Mouse (Mus musculus): ENCODE measurements around the gene Ier5.

DNA sequence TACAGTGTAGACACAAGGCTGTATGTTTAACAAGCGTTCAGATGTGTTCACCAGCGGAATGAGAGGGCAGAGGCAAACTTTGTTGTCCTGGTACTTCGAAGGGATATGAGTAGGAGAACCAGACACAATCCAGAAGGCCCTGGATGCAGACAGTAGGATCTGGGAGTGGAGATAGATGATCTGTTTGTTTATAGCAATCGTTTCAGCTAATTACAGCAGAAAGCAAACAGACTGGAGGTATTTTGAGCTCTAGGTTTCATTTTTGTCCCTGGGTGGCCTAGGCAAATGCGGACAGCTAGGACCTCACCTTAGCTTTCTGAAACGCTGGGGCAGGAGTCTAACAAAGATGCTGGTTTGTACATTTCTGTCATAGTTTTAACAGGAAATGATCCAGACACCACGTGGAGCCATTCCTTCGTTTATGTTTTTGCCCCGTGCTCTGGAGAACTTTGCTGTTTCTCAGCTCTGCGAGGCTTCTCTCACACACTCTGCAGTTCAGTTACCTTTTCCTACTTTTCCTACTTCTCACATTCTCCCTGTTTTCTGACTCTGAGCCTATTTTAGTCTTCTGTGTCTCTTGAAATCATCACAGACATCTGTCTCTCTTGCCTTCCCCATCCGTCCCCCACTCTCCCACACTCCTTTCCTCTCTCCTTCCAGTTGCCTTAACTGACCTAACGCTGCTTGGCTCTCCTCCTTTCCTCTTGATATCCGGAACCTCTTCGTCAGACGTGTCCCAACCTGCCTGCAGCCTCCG is 10.4 kb downstream of the Ier5 start:
- TF ChIP-seq ZNF384 (IDR thresholded peaks at IDR 0.05; ENCODE audit: low read depth, low read length) (no peak), ZC3H11A (IDR thresholded peaks at IDR 0.05; ENCODE audit: borderline replicate concordance, low read depth, low read length) (no peak), CHD2 (IDR thresholded peaks at IDR 0.05; ENCODE audit: low read depth, low read length) (no peak), MAFK (IDR thresholded peaks at IDR 0.05; ENCODE audit: insufficient read depth, low read depth, low read length) (no peak)
